Mouse (Mus musculus) olfactory bulb, adult 2 months (tissue): ENCODE measurements around the gene Bud23.

Experiments
- CTCF ChIP-seq: fragments of 200-500 bp; IDR thresholded peaks from 2 replicates; pipeline ENCODE4 v1.5.1; 2012; ENCODE audit warnings: low read depth, mild to moderate bottlenecking, low read length, moderate library complexity; ENCODE audit not compliant: insufficient read depth
- POLR2A ChIP-seq: fragments of 200-500 bp; IDR thresholded peaks from 2 replicates; pipeline ENCODE4 v1.6.1; 2012; ENCODE audit warnings: mild to moderate bottlenecking, low read depth, low read length, moderate library complexity; ENCODE audit not compliant: insufficient read depth

- TF ChIP-seq CTCF (no peak), POLR2A (no peak)
These were observed 8.0 kb upstream of the Bud23 start for GRCm38 (mm10) chr5:135072720-135073119.
